Mouse (Mus musculus) liver, postnatal 0 days (tissue): ENCODE results near the gene Ddx27. TPM values are rescaled to one million over a fixed set of nuclear protein-coding genes. Genes with fewer than 3 reads are reported as not detected.

Experiments
- ATAC-seq: fragments of 200-750 bp; cut with Nextera tagmentation; 2 replicates; pipeline ENCODE4 v1.8.0; 2017; ENCODE audit warnings: mild to moderate bottlenecking, moderate library complexity
- DNase-seq: peaks from one replicate; pipeline ENCODE4 v3.0.0-alpha.2; 2016
- H3K27ac ChIP-seq: fragments of 300-500 bp; sonication (generic); 2 replicates; pipeline ENCODE4 v1.5.1; 2014; ENCODE audit warnings: antibody characterized with exemption, moderate library complexity, mild to moderate bottlenecking, low read depth
- H3K27me3 ChIP-seq: fragments of 300-500 bp; sonication (generic); 2 replicates; pipeline ENCODE4 v1.6.1; 2014; ENCODE audit warnings: low read length, control low read depth, mixed read lengths; ENCODE audit not compliant: insufficient read depth
- H3K36me3 ChIP-seq: fragments of 300-500 bp; sonication (generic); replicated peaks from 2 replicates; pipeline ENCODE4 v1.6.1; 2014; ENCODE audit warnings: mild to moderate bottlenecking, control low read depth, low read length, moderate library complexity, mixed read lengths; ENCODE audit not compliant: insufficient read depth
- H3K4me1 ChIP-seq: fragments of 300-500 bp; sonication (generic); 2 replicates; pipeline ENCODE4 v1.6.1; 2014; ENCODE audit warnings: antibody characterized with exemption, mild to moderate bottlenecking, control low read depth; ENCODE audit not compliant: insufficient read depth
- H3K4me2 ChIP-seq: fragments of 300-500 bp; sonication (generic); 2 replicates; pipeline ENCODE4 v1.6.1; 2014; ENCODE audit warnings: low read depth, mild to moderate bottlenecking, low read length, moderate library complexity, mixed read lengths
- H3K4me3 ChIP-seq: fragments of 300-500 bp; sonication (generic); 2 replicates; pipeline ENCODE4 v1.5.1; 2014; ENCODE audit warnings: low read depth, low read length
- H3K9ac ChIP-seq: fragments of 300-500 bp; sonication (generic); replicated peaks from 2 replicates; pipeline ENCODE4 v1.6.1; 2014; ENCODE audit warnings: mild to moderate bottlenecking, moderate library complexity
- H3K9me3 ChIP-seq: fragments of 300-500 bp; sonication (generic); 2 replicates; pipeline ENCODE4 v1.6.1; 2016; ENCODE audit warnings: mild to moderate bottlenecking, control low read depth, low read length, mixed read lengths
- CTCF ChIP-seq: sonication (generic); IDR thresholded peaks from 2 replicates; pipeline ENCODE4 v1.5.1; 2016; ENCODE audit warnings: antibody characterized with exemption, low read depth
- EP300 ChIP-seq: IDR thresholded peaks from 2 replicates; pipeline ENCODE4 v1.6.1; 2016; ENCODE audit warnings: antibody characterized with exemption, low read depth, mild to moderate bottlenecking
- WGBS: fragments of 180-500 bp; shearing (Covaris S2); extraction: QIAGEN DNeasy Blood & Tissue Kit; methylation state at CpG from one replicate; pipeline ENCODE4 v1.1.7; 2014; ENCODE audit not compliant: insufficient replicate concordance; 5-methylcytosine and 5-hydroxymethylcytosine counted together
- polyA plus RNA-seq: library from polyadenylated mRNA; unstranded; fragments of >200 nt; fragmentation: Nextera tagmentation; extraction: Ambion mirVana; gene quantifications from 2 replicates; pipeline ENCODE4 v1.2.1, GENCODE M21; 2015

Gene Ddx27
- polyA plus RNA-seq, 1 experiment from 2014 or later = 21.9 TPM

- DNase-seq (no peak), ATAC-seq (no peak)
- TF ChIP-seq EP300 (no peak), CTCF (no peak)
- Histone ChIP-seq H3K9me3 (no peaks in the 10 kb centered on the region), H3K4me2 (peak overlapping the region; percentile 89), H3K36me3 (peaks cover 49% of the 10 kb centered on the region), H3K27me3 (no peaks in the 10 kb centered on the region), H3K4me1 (peaks cover 35% of the 10 kb centered on the region), H3K9ac (peak overlapping the region; percentile 53), H3K4me3 (peak overlapping the region; percentile 92; the same call in 1 of the 2 replicates), H3K27ac (peak overlapping the region; percentile 65)
- 71% methylated on average over 12 of the region's 12 CpGs for WGBS
Observed at GRCm38 (mm10) chr2:167059960-167060359, 45.0 kb downstream of the Ddx27 start.

- H3K4me1 ChIP-seq = peaks cover 38% of the 10 kb centered on the region
Observed at GRCm38 (mm10) chr2:167060360-167060759, 45.4 kb downstream of the Ddx27 start.

GRCm38 (mm10) chr2:167060761-167061160, 45.8 kb downstream of the Ddx27 start:
- H3K4me1 ChIP-seq = peaks cover 40% of the 10 kb centered on the region
- TF ChIP-seq CTCF (no peak), EP300 (no peak)

More at GRCm38 (mm10) chr2:167060360-167060759, 45.4 kb downstream of the Ddx27 start:
- H3K36me3 ChIP-seq = peaks cover 49% of the 10 kb centered on the region
- no peaks in the 10 kb centered on the region for H3K27me3 ChIP-seq
- H3K4me3 ChIP-seq = peak overlapping the region; percentile 92
- 49% methylated on average over 3 of the region's 3 CpGs for WGBS
- H3K9me3 ChIP-seq = no peaks in the 10 kb centered on the region
- H3K9ac ChIP-seq = peak overlapping the region; percentile 53
- H3K27ac ChIP-seq = peak overlapping the region; percentile 65
- peak overlapping the region; percentile 89 for H3K4me2 ChIP-seq
- DNase-seq (no peak), ATAC-seq (no peak)
- TF ChIP-seq EP300 (no peak), CTCF (no peak)

GRCm38 (mm10) chr2:167061381-167062034, 46.5 kb downstream of the Ddx27 start:
- Histone ChIP-seq H3K4me3 (peak overlapping the region; percentile 92), H3K9me3 (no peaks in the 10 kb centered on the region), H3K27me3 (no peaks in the 10 kb centered on the region), H3K4me1 (peaks cover 38% of the 10 kb centered on the region), H3K9ac (peak overlapping the region; percentile 92), H3K27ac (peak overlapping the region; percentile 99), H3K4me2 (peak overlapping the region; percentile 89), H3K36me3 (peaks cover 45% of the 10 kb centered on the region)
- no peak for TF ChIP-seq EP300
- DNase-seq = no peak
- ATAC-seq = no peak
- WGBS = 16% methylated on average over 11 of the region's 11 CpGs

More at GRCm38 (mm10) chr2:167060761-167061160, 45.8 kb downstream of the Ddx27 start:
- peak overlapping the region; percentile 92 for H3K4me3 ChIP-seq
- no peak for DNase-seq
- H3K9me3 ChIP-seq = no peaks in the 10 kb centered on the region
- peak overlapping the region; percentile 92 for H3K9ac ChIP-seq
- H3K27ac ChIP-seq = peak overlapping the region; percentile 99
- H3K36me3 ChIP-seq = peaks cover 49% of the 10 kb centered on the region
- ATAC-seq = no peak
- H3K27me3 ChIP-seq = no peaks in the 10 kb centered on the region
- H3K4me2 ChIP-seq = peak overlapping the region; percentile 89

- peak; percentile 98 for DNase-seq
- Histone ChIP-seq H3K4me2 (peak overlapping the region; percentile 89), H3K27ac (peak overlapping the region; percentile 99), H3K27me3 (no peaks in the 10 kb centered on the region), H3K9me3 (no peaks in the 10 kb centered on the region), H3K4me1 (peaks cover 38% of the 10 kb centered on the region), H3K4me3 (peak overlapping the region; percentile 92), H3K36me3 (peaks cover 36% of the 10 kb centered on the region), H3K9ac (peak overlapping the region; percentile 92)
- ATAC-seq = peak; percentile 96
- WGBS = under 1% methylated on average over 41 of the region's 60 CpGs
- TF ChIP-seq EP300 (no peak), CTCF (no peak)
Observed at GRCm38 (mm10) chr2:167062497-167062911, 47.5 kb downstream of the Ddx27 start.

GRCm38 (mm10) chr2:167062965-167063880, 48.2 kb downstream of the Ddx27 start, which contains the start of gene Znfx1:
Gene Znfx1, minus strand, starts transcription at chr2:167063015.
- H3K9ac ChIP-seq = peak within 1 kb of the TSS; percentile 92
- peak within 1 kb of the TSS; percentile 89 for H3K4me2 ChIP-seq
- peak within 1 kb of the TSS; percentile 99 for H3K27ac ChIP-seq
- under 1% methylated on average over 56 of the region's 57 CpGs for WGBS
- peaks cover 38% of the 10 kb centered on the region for H3K4me1 ChIP-seq
- H3K9me3 ChIP-seq = no peaks in the 10 kb centered on the region
- H3K36me3 ChIP-seq = peaks cover 30% of the 10 kb centered on the region
- TF ChIP-seq CTCF (peak; percentile 37), EP300 (no peak)
- DNase-seq (peak; percentile 97), ATAC-seq (peak; percentile 90)
- H3K27me3 ChIP-seq = no peaks in the 10 kb centered on the region
- H3K4me3 ChIP-seq = peak within 1 kb of the TSS; percentile 92
